Mouse (Mus musculus) limb, embryonic 14.5 days (tissue): ENCODE measurements around the gene Aqp5. TPM values are rescaled to one million over a fixed set of nuclear protein-coding genes. Genes with fewer than 3 reads are reported as not detected.
A peak's percentile ranks its signal among the peaks of the same experiment; 100 is the strongest.

Source experiments
- ATAC-seq: fragments of 200-750 bp; cut with Nextera tagmentation; 2 replicates; pipeline ENCODE4 v1.8.0; 2017; ENCODE audit warnings: low read depth, moderate number of reproducible peaks, moderate TSS enrichment; ENCODE audit not compliant: low FRiP score
- DNase-seq: peaks from one replicate; pipeline ENCODE4 v3.0.0-alpha.2; 2015; ENCODE audit warnings: low spot score
- H3K27ac ChIP-seq: fragments of 300-500 bp; sonication (generic); replicated peaks from 2 replicates; pipeline ENCODE4 v1.5.1; 2014; ENCODE audit warnings: low read depth, mild to moderate bottlenecking, low read length, moderate library complexity, mixed read lengths
- H3K27me3 ChIP-seq: fragments of 300-500 bp; sonication (generic); 2 replicates; pipeline ENCODE4 v1.6.1; 2014; ENCODE audit warnings: low read length, mixed read lengths; ENCODE audit not compliant: control insufficient read depth, insufficient read depth
- H3K36me3 ChIP-seq: fragments of 300-500 bp; sonication (generic); 2 replicates; pipeline ENCODE4 v1.6.1; 2014; ENCODE audit warnings: mild to moderate bottlenecking, low read length, moderate library complexity, mixed read lengths; ENCODE audit not compliant: control insufficient read depth, insufficient read depth
- H3K4me1 ChIP-seq: fragments of 300-500 bp; sonication (generic); 2 replicates; pipeline ENCODE4 v1.6.1; 2014; ENCODE audit warnings: antibody characterized with exemption, low read length, mixed read lengths; ENCODE audit not compliant: control insufficient read depth, insufficient read depth
- H3K4me2 ChIP-seq: fragments of 300-500 bp; sonication (generic); replicated peaks from 2 replicates; pipeline ENCODE4 v1.6.1; 2014; ENCODE audit warnings: low read depth, mild to moderate bottlenecking, low read length, moderate library complexity; ENCODE audit not compliant: severe bottlenecking
- H3K4me3 ChIP-seq: fragments of 300-500 bp; sonication (generic); replicated peaks from 2 replicates; pipeline ENCODE4 v1.5.1; 2014; ENCODE audit warnings: low read length
- H3K9ac ChIP-seq: fragments of 300-500 bp; sonication (generic); 2 replicates; pipeline ENCODE4 v1.6.1; 2014; ENCODE audit warnings: mild to moderate bottlenecking, low read depth, low read length, moderate library complexity; ENCODE audit not compliant: severe bottlenecking
- H3K9me3 ChIP-seq: fragments of 300-500 bp; sonication (generic); 2 replicates; pipeline ENCODE4 v1.6.1; 2016; ENCODE audit warnings: low read length; ENCODE audit not compliant: control insufficient read depth
- POLR2A ChIP-seq: fragments of 200-500 bp; IDR thresholded peaks from 2 replicates; pipeline ENCODE4 v1.8.0; 2012; ENCODE audit warnings: inconsistent platforms, mild to moderate bottlenecking, moderate library complexity, borderline replicate concordance; ENCODE audit not compliant: insufficient read depth, insufficient read length; ENCODE audit errors: extremely low read depth
- WGBS: fragments of 180-500 bp; shearing (Covaris S2); extraction: QIAGEN DNeasy Blood & Tissue Kit; methylation state at CpG from one replicate; pipeline ENCODE4 v1.1.7; 2014; 5-methylcytosine and 5-hydroxymethylcytosine counted together
- polyA plus RNA-seq, 2 experiments: library from polyadenylated mRNA; depleted of rRNA in 1 of 2; stranded (reverse) in 1 of 2; unstranded in 1 of 2; fragments of >200 nt; fragmentation: Nextera tagmentation in 1 of 2; extraction: Ambion mirVana in 1 of 2; gene quantifications; 2 replicates each; pipeline versions ENCODE4 v1.2.1 to v1.2.3; 2012 to 2014

The Aqp5 gene
- polyA plus RNA-seq, 2 experiments, result 0.26 to 0.47 TPM

DNA sequence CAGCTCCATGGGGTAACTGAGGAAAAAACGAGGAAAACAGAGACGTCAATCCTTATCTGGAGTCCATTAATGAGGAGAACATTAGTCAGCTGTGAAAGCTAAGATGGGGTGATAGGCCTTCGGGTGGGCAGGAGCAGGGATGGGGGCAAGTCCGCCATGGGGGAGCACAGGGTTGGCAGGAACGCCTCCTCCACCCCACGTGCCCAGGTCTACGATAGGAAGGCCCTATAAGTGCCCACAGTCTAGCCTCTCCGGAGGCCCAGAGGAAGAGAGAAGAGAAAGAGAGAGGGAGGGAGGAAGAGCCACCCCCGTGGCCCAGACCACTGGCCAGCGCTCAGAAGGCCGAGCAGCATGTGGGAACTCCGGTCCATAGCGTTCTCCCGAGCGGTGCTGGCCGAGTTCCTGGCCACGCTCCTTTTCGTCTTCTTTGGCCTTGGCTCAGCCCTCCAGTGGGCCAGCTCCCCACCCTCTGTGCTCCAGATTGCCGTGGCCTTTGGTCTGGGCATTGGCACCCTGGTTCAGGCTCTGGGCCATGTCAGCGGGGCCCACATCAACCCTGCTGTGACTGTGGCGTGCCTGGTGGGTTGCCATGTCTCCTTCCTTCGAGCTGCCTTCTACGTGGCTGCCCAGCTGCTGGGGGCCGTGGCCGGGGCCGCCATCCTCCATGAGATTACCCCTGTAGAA lies 11.6 kb upstream of the Aqp5 start, which contains the start of gene Aqp2:
Gene Aqp2, plus strand, starts transcription at position 254 of the 684 bp plus-strand sequence.
- Histone ChIP-seq H3K9me3 (no peaks in the 10 kb centered on the region), H3K36me3 (no peaks in the 10 kb centered on the region), H3K4me2 (no peak within 1 kb of the TSS), H3K9ac (no peak within 1 kb of the TSS), H3K4me3 (no peak within 1 kb of the TSS), H3K27me3 (peaks cover 29% of the 10 kb centered on the region), H3K27ac (no peak within 1 kb of the TSS), H3K4me1 (peaks cover 5% of the 10 kb centered on the region; the same call in 1 of the 2 replicates)
- DNase-seq (no peak), ATAC-seq (no peak)
- WGBS, result 83% methylated on average over 23 of the region's 26 CpGs
- no peak for TF ChIP-seq POLR2A

DNA sequence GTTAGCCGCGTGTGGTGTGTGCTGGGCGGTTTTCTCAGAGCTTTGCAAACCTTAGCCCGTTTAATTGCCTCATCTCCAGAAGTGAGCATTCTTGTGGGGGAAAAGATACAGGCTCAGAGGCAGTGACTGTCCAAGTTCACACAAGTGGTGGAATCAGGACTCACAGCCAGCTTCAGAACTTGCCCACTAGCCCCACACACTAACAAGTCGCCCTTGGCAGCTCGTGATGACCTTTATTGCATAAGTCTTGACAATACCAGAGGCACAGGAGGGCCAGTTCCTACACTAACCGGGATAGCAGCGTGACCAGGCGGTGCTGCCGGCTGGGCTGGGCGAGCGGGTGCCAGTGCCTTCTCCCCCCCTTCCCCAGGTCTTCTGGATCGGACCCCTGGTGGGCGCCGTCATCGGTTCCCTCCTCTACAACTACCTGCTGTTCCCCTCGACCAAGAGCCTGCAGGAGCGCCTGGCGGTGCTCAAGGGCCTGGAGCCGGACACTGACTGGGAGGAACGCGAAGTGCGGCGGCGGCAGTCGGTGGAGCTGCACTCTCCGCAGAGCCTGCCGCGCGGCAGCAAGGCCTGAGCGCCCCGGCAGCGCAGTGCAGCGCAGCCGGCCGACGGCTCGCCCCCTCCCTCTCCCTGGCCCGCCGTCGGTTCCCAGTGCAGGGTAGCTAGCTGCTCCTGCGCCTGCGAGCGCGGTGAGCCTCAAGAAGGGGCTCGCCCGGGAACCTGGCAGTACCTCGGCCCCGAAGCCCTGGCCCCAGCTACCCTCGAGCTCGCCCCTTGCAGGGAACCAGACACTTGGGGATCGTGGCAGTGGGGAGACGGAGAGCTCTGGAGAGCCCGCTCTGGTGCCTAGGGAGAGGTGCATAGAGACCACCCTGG lies 6.9 kb upstream of the Aqp5 start:
- ATAC-seq (0 out of 2 replicates have a peak, but pooled peaks have one; percentile 20), DNase-seq (peak; percentile 27)
- H3K36me3 ChIP-seq, result no peaks in the 10 kb centered on the region
- H3K4me3 ChIP-seq, result peak overlapping the region; percentile 32
- 1% methylated on average over 47 of the region's 54 CpGs for WGBS
- no peak for TF ChIP-seq POLR2A
- H3K4me1 ChIP-seq, result peaks cover 13% of the 10 kb centered on the region; the same call in 1 of the 2 replicates
- H3K27me3 ChIP-seq, result peaks cover 76% of the 10 kb centered on the region
- H3K27ac ChIP-seq, result no peak overlapping the region
- no peaks in the 10 kb centered on the region for H3K9me3 ChIP-seq
- H3K4me2 ChIP-seq, result peak overlapping the region; percentile 51
- H3K9ac ChIP-seq, result no peak overlapping the region

DNA sequence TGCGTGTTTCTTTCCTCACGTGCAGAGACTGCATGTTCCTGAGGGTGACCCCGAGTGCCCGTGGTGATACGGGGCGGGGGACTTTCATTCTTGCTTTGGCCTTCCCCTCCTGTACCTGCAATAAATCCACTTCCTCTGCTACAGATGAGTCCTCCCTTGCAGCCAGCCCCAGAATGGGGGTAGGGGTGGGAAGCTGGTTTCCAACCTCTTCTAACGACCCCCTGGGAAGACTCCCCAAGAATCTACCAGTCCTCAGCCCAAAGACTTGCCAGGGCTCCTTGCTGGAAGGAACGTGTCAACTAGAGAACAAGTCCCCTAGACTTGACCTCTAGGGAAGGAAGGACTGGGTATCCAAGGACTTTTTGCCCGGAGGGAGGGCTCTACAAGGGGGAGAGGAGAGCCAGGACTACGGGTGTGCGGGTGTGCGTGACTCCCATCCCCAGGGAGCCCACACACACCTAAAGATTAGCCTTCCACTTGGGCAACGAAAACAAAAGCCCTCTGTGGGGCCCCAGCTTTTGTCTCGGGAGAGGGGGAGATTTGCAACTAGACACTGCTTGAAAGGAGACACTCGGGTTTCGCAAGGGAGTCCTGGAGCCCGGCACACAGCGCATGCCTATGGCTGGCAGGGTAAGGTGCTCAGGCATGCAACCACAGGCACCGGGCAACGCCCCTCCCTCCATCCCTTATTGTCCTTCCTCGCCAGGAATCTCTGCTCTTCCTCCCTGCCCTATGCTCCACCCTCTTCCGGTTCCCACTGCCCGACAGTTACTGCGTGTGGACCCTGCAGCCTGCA lies 6.0 kb upstream of the Aqp5 start:
- Histone ChIP-seq H3K4me3 (peak overlapping the region; percentile 32), H3K9me3 (no peaks in the 10 kb centered on the region), H3K9ac (no peak overlapping the region), H3K27me3 (peaks cover 85% of the 10 kb centered on the region), H3K27ac (no peak overlapping the region), H3K4me1 (peaks cover 13% of the 10 kb centered on the region; the same call in 1 of the 2 replicates), H3K36me3 (no peaks in the 10 kb centered on the region), H3K4me2 (peak overlapping the region; percentile 51)
- no peak for ATAC-seq
- 1% methylated on average over 24 of the region's 24 CpGs for whole genome bisulfite sequencing
- TF ChIP-seq POLR2A, result no peak
- peak; percentile 17 for DNase-seq

DNA sequence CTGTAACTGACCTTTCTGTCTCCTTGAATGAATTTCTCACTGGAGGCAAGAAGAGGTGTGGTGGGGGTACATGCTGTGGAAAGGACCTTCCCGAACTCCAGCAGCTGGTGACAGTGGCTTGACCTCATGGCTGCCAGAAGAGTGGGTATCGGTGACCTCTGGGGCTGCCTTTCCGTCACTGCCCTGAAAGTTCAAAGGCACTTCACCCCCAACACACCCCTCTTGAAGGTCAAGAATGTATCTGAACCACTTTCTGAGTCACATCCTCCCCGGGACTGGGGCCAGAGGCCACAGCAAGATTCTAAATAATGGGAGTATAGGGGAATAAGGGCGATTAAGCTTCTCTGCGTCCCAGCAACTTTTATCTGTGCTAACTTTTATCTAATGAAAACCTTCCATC lies 4.8 kb upstream of the Aqp5 start:
- H3K9ac ChIP-seq, result no peak overlapping the region
- H3K4me1 ChIP-seq, result peaks cover 19% of the 10 kb centered on the region; the same call in 1 of the 2 replicates
- whole genome bisulfite sequencing, result 62% methylated on average over 6 of the region's 6 CpGs
- peaks cover 93% of the 10 kb centered on the region for H3K27me3 ChIP-seq
- H3K27ac ChIP-seq, result no peak overlapping the region
- DNase-seq, result no peak
- ATAC-seq, result no peak
- no peak for TF ChIP-seq POLR2A
- H3K4me3 ChIP-seq, result no peak overlapping the region
- no peak overlapping the region for H3K4me2 ChIP-seq
- no peaks in the 10 kb centered on the region for H3K9me3 ChIP-seq
- H3K36me3 ChIP-seq, result no peaks in the 10 kb centered on the region

DNA sequence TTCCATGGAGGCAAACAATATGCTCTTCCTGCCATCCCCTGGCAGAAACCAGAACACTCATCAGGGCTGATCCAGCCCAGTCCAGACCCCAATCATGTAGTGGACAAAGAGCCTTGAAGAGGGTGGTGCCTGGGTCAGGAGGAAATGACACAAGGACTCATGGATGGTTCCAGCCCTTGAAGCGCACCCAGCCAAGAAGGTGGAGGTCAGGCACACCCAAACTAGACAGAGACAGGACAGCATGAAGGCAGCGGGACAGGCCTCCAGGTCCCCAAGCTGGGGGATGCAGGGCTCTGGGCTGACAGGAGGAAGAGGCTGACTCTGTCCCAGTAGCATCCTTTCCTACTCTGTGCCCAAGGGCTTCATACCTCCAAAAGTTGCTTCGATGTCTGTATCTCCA lies 4.1 kb upstream of the Aqp5 start:
- TF ChIP-seq POLR2A, result no peak
- no peak for DNase-seq
- Histone ChIP-seq H3K9me3 (no peaks in the 10 kb centered on the region), H3K4me3 (no peak overlapping the region), H3K36me3 (no peaks in the 10 kb centered on the region), H3K4me2 (no peak overlapping the region), H3K9ac (no peak overlapping the region), H3K4me1 (peaks cover 19% of the 10 kb centered on the region; the same call in 1 of the 2 replicates), H3K27me3 (peaks cover 94% of the 10 kb centered on the region), H3K27ac (no peak overlapping the region)
- 92% methylated on average over 3 of the region's 3 CpGs for WGBS
- no peak for ATAC-seq
